ENCODE assay signal across 12 mouse cellular contexts in genomic region chr11:111904086-111904485, GRCm38 (mm10).
DNase-seq lines count a peak whose midpoint lies in the region; ATAC-seq and TF ChIP-seq lines count a peak whose summit lies in the region.
"Had no signal": no experiment of that assay in that cellular context is flagged by ENCODE, and none has a peak within 500 bp of the region (broad histone marks: within the 10 kb centered on the region; RNA-seq: fewer than 3 reads in every experiment).

No protein-coding gene starts in this region.

- ATAC-seq in forebrain, embryonic 14.5 days = no peak
- no peak for ATAC-seq in forebrain, embryonic 15.5 days (replicated peaks)

- H3K9me3 ChIP-seq in forebrain, embryonic 14.5 days (replicated peaks; ENCODE audit: control insufficient read depth, low read length) = no peaks in the 10 kb centered on the region
- H3K9me3 ChIP-seq in forebrain, embryonic 15.5 days = no peaks in the 10 kb centered on the region
- H3K9me3 ChIP-seq in embryonic facial prominence, embryonic 10.5 days = no peaks in the 10 kb centered on the region
- H3K9me3 ChIP-seq: embryonic facial prominence, embryonic 13.5 days; heart, embryonic 10.5 days; hindbrain, embryonic 15.5 days had no signal

- no peak overlapping the region for H3K4me3 ChIP-seq in forebrain, embryonic 14.5 days (ENCODE audit: low read depth, low read length)
- H3K4me3 ChIP-seq in forebrain, embryonic 15.5 days = no peak overlapping the region
- H3K4me3 ChIP-seq in left cerebral cortex, adult 2 months = no peak overlapping the region
- H3K4me3 ChIP-seq in embryonic facial prominence, embryonic 10.5 days = no peak overlapping the region
- H3K4me3 ChIP-seq: embryonic facial prominence, embryonic 13.5 days; heart, embryonic 10.5 days; hindbrain, embryonic 15.5 days had no signal

- H3K4me2 ChIP-seq in forebrain, embryonic 14.5 days (ENCODE audit: low read length) = no peak overlapping the region
- H3K4me2 ChIP-seq in forebrain, embryonic 15.5 days (replicated peaks) = no peak overlapping the region
- H3K4me2 ChIP-seq: embryonic facial prominence, embryonic 13.5 days; hindbrain, embryonic 15.5 days had no signal

- no peak overlapping the region for H3K9ac ChIP-seq in forebrain, embryonic 14.5 days (ENCODE audit: low read length)
- H3K9ac ChIP-seq in forebrain, embryonic 15.5 days (replicated peaks) = no peak overlapping the region
- H3K9ac ChIP-seq: embryonic facial prominence, embryonic 13.5 days; hindbrain, embryonic 15.5 days had no signal

- H3K27me3 ChIP-seq in forebrain, embryonic 14.5 days (replicated peaks; ENCODE audit: control insufficient read depth, insufficient read depth, low read length) = no peaks in the 10 kb centered on the region
- H3K27me3 ChIP-seq in forebrain, embryonic 15.5 days = no peaks in the 10 kb centered on the region
- H3K27me3 ChIP-seq in embryonic facial prominence, embryonic 10.5 days (replicated peaks; ENCODE audit: low read depth, poor library complexity, severe bottlenecking) = no peaks in the 10 kb centered on the region
- H3K27me3 ChIP-seq: embryonic facial prominence, embryonic 13.5 days; hindbrain, embryonic 15.5 days had no signal

- intact Hi-C loops in left cerebral cortex, adult 2 months (cut with DNase I) = loop anchor here (5.0 kb wide), 2 partner anchors 878 to 1263 kb away; partner anchors contain the start of gene Sox9

- 50% methylated on average over 4 of the region's 4 CpGs for WGBS in forebrain, embryonic 14.5 days
- 54% methylated on average over 4 of the region's 4 CpGs for WGBS in forebrain, embryonic 15.5 days
- 78% methylated on average over 4 of the region's 4 CpGs for WGBS in embryonic facial prominence, embryonic 10.5 days

- H3K4me1 ChIP-seq in forebrain, embryonic 14.5 days (ENCODE audit: control insufficient read depth, insufficient read depth, low read length) = no peaks in the 10 kb centered on the region
- no peaks in the 10 kb centered on the region for H3K4me1 ChIP-seq in forebrain, embryonic 15.5 days
- H3K4me1 ChIP-seq in embryonic facial prominence, embryonic 10.5 days = no peaks in the 10 kb centered on the region
- H3K4me1 ChIP-seq: embryonic facial prominence, embryonic 13.5 days; heart, embryonic 10.5 days; hindbrain, embryonic 15.5 days had no signal

- DNase-seq in forebrain, embryonic 14.5 days (ENCODE audit: low spot score) = peak; percentile 62
- no peak for DNase-seq in left cerebral cortex, adult 2 months (ENCODE audit: extremely low spot score in 1 of 2, low spot score in 2 of 2)
- DNase-seq in left cerebral cortex, adult 8-10 months (ENCODE audit: low spot score in 2 of 2) = no peak
- peak; percentile 53 for DNase-seq in 3T3-L1 (ENCODE audit: low read depth, low spot score)
- DNase-seq in embryonic facial prominence, embryonic 10.5 days (ENCODE audit: low spot score) = peak; percentile 13
- DNase-seq in spleen, postnatal 4 days (ENCODE audit: low spot score in 2 of 2) = no peak
- no peak for DNase-seq in thymus, postnatal 36 days
- DNase-seq: right cerebral cortex, postnatal 4 days had no signal

- TF ChIP-seq CTCF in left cerebral cortex, adult 2 months (IDR thresholded peaks at IDR 0.05) = peak; percentile 24

- no peak overlapping the region for H3K27ac ChIP-seq in forebrain, embryonic 14.5 days (ENCODE audit: low read depth, low read length)
- no peak overlapping the region for H3K27ac ChIP-seq in forebrain, embryonic 15.5 days (replicated peaks)
- H3K27ac ChIP-seq in left cerebral cortex, adult 2 months = no peak overlapping the region
- no peak overlapping the region for H3K27ac ChIP-seq in embryonic facial prominence, embryonic 10.5 days (replicated peaks)
- H3K27ac ChIP-seq: embryonic facial prominence, embryonic 13.5 days; heart, embryonic 10.5 days; hindbrain, embryonic 15.5 days had no signal

- H3K36me3 ChIP-seq in forebrain, embryonic 14.5 days (ENCODE audit: control insufficient read depth, insufficient read depth, low read length) = no peaks in the 10 kb centered on the region
- H3K36me3 ChIP-seq in forebrain, embryonic 15.5 days = no peaks in the 10 kb centered on the region
- no peaks in the 10 kb centered on the region for H3K36me3 ChIP-seq in embryonic facial prominence, embryonic 10.5 days (replicated peaks)
- H3K36me3 ChIP-seq: embryonic facial prominence, embryonic 13.5 days; heart, embryonic 10.5 days; hindbrain, embryonic 15.5 days had no signal

Comparison
In these comparisons a context has a peak if more than half of its experiments do, and no peak if none do; other contexts are left out.
1. DNase-seq: peak in forebrain, embryonic 14.5 days (single experiment), 3T3-L1 (single experiment) and embryonic facial prominence, embryonic 10.5 days (single experiment); none in left cerebral cortex, adult 2 months (0 of 2), left cerebral cortex, adult 8-10 months (0 of 2), spleen, postnatal 4 days (0 of 2) and thymus, postnatal 36 days (0 of 2).